Mouse (Mus musculus) heart, embryonic 10.5 days (tissue): Measurements from ENCODE around the gene Prune1. TPM values are rescaled to one million over a fixed set of nuclear protein-coding genes. Genes with fewer than 3 reads are reported as not detected.

Source experiments
- polyA plus RNA-seq: library from polyadenylated mRNA; unstranded; fragments of >200 nt; fragmentation: Nextera tagmentation; extraction: Ambion mirVana; gene quantifications from 2 replicates; pipeline ENCODE4 v1.2.1, GENCODE M21; 2016

Gene Prune1
- polyA plus RNA-seq, 1 experiment from 2014 or later: 30.7 TPM

Other genes with a start within 250 kb of the Prune1 start
- 282 and 332 TPM in 2 replicates for gene Psmd4, start 239.5 kb downstream of the Prune1 start, polyA plus RNA-seq
- 18.3 and 18.8 TPM in 2 replicates for gene Pip5k1a, start 175.1 kb downstream of the Prune1 start, polyA plus RNA-seq
- gene Vps72, start 171.1 kb downstream of the Prune1 start, polyA plus RNA-seq: 124 and 172 TPM in 2 replicates
- gene Tmod4, start 157.6 kb downstream of the Prune1 start, polyA plus RNA-seq: 0.70 and 0.90 TPM in 2 replicates
- gene Scnm1, start 148.1 kb downstream of the Prune1 start, polyA plus RNA-seq: 55.3 and 60.9 TPM in 2 replicates
- gene Lysmd1, start 148.0 kb downstream of the Prune1 start, polyA plus RNA-seq: 8.7 and 10.1 TPM in 2 replicates
- 0.21 and 1.2 TPM in 2 replicates for gene Tnfaip8l2, start 139.7 kb downstream of the Prune1 start, polyA plus RNA-seq
- gene Sema6c, start 121.6 kb downstream of the Prune1 start, polyA plus RNA-seq: 1.9 and 4.1 TPM in 2 replicates
- 8.7 and 8.8 TPM in 2 replicates for gene Gabpb2, start 64.2 kb downstream of the Prune1 start, polyA plus RNA-seq
- gene Cdc42se1, start 53.3 kb downstream of the Prune1 start, polyA plus RNA-seq: 59.8 and 74.9 TPM in 2 replicates
- gene Mllt11, start 49.9 kb downstream of the Prune1 start, polyA plus RNA-seq: 10.7 and 11.1 TPM in 2 replicates
- 0.69 and 0.97 TPM in 2 replicates for gene Gm128, start 40.5 kb downstream of the Prune1 start, polyA plus RNA-seq
- 0.22 and 0.43 TPM in 2 replicates for gene Bnipl, start 30.9 kb downstream of the Prune1 start, polyA plus RNA-seq
- 26.2 and 27.0 TPM in 2 replicates for gene Mindy1, start 731 bp downstream of the Prune1 start, polyA plus RNA-seq
- gene Anxa9, start 25.1 kb upstream of the Prune1 start, polyA plus RNA-seq: 1.6 and 2.5 TPM in 2 replicates
- 147 TPM in 2 replicates for gene Cers2, start 32.7 kb upstream of the Prune1 start, polyA plus RNA-seq
- gene Setdb1, start 75.1 kb upstream of the Prune1 start, polyA plus RNA-seq: 33.0 and 42.8 TPM in 2 replicates
- gene 4930558C23Rik, start 120.8 kb upstream of the Prune1 start, polyA plus RNA-seq: not detected in 2 replicates
- 30.1 and 32.8 TPM in 2 replicates for gene Arnt, start 152.3 kb upstream of the Prune1 start, polyA plus RNA-seq
- gene Ctsk, start 217.2 kb upstream of the Prune1 start, polyA plus RNA-seq: 4.2 and 10.2 TPM in 2 replicates
- gene Ctss, start 244.7 kb upstream of the Prune1 start, polyA plus RNA-seq: 0.96 and 1.9 TPM in 2 replicates